Mouse (Mus musculus) heart, postnatal 0 days (tissue): ENCODE data around the gene Gm5269.

Source experiments
- CTCF ChIP-seq: IDR thresholded peaks from 2 replicates; pipeline ENCODE4 v1.5.1; 2016; ENCODE audit warnings: antibody characterized with exemption, control low read depth, low read depth
- EP300 ChIP-seq: IDR thresholded peaks from 2 replicates; pipeline ENCODE4 v1.6.1; 2016; ENCODE audit warnings: antibody characterized with exemption, low read depth

GRCm38 (mm10) chr1:45860349-45860748 lies 29.7 kb downstream of the Gm5269 start:
- TF ChIP-seq EP300, result no peak
- no peak for TF ChIP-seq CTCF
